Mouse (Mus musculus) G1E-ER4 (cell line): ENCODE measurements around the gene Pitpna. TPM values are rescaled to one million over a fixed set of nuclear protein-coding genes. Genes with fewer than 3 reads are reported as not detected.

Experiments
- GATA1 ChIP-seq: IDR thresholded peaks from one replicate; pipeline ENCODE4 v1.8.0; 2012; ENCODE audit warnings: low read length, inconsistent platforms
- polyA plus RNA-seq: library from polyadenylated mRNA; stranded (reverse); fragments of >175 nt; gene quantifications from 2 replicates; pipeline ENCODE4 v1.2.3, GENCODE M21; 2012

Pitpna gene
- polyA plus RNA-seq, 1 experiment = 46.7 TPM

GRCm38 (mm10) chr11:75654471-75655390 is 66.8 kb downstream of the Pitpna start:
- no peak for TF ChIP-seq GATA1

- no peak for TF ChIP-seq GATA1
Observed at GRCm38 (mm10) chr11:75655621-75656545, 68.0 kb downstream of the Pitpna start.

- TF ChIP-seq GATA1 = no peak
Observed at GRCm38 (mm10) chr11:75656621-75657590, 69.0 kb downstream of the Pitpna start.

GRCm38 (mm10) chr11:75657841-75658240 is 69.9 kb downstream of the Pitpna start:
- no peak for TF ChIP-seq GATA1

GRCm38 (mm10) chr11:75658311-75658710 is 70.4 kb downstream of the Pitpna start:
- no peak for TF ChIP-seq GATA1

GRCm38 (mm10) chr11:75658996-75659750 is 71.3 kb downstream of the Pitpna start:
- TF ChIP-seq GATA1 = no peak

GRCm38 (mm10) chr11:75660081-75660590 is 72.2 kb downstream of the Pitpna start:
- TF ChIP-seq GATA1 = no peak

- TF ChIP-seq GATA1 = no peak
Observed at GRCm38 (mm10) chr11:75660941-75661800, 73.3 kb downstream of the Pitpna start.

GRCm38 (mm10) chr11:75662131-75662530 is 74.2 kb downstream of the Pitpna start:
- no peak for TF ChIP-seq GATA1

- no peak for TF ChIP-seq GATA1
Observed at GRCm38 (mm10) chr11:75666296-75666695, 78.4 kb downstream of the Pitpna start.

- TF ChIP-seq GATA1 = no peak
Observed at GRCm38 (mm10) chr11:75668621-75669020, 80.7 kb downstream of the Pitpna start.

GRCm38 (mm10) chr11:75669176-75669852 is 81.4 kb downstream of the Pitpna start:
- no peak for TF ChIP-seq GATA1

GRCm38 (mm10) chr11:75669853-75670200 is 81.9 kb downstream of the Pitpna start:
- no peak for TF ChIP-seq GATA1
